Mouse (Mus musculus) stomach, embryonic 14.5 days (tissue): ENCODE results near the gene Kcnh5. TPM values are rescaled to one million over a fixed set of nuclear protein-coding genes. Genes with fewer than 3 reads are reported as not detected.

ENCODE experiments used
- ATAC-seq: fragments of 200-750 bp; cut with Nextera tagmentation; 2 replicates; pipeline ENCODE4 v1.8.0; 2017; ENCODE audit warnings: low read depth, moderate TSS enrichment; ENCODE audit not compliant: insufficient number of reproducible peaks, insufficient read depth, low FRiP score
- H3K27ac ChIP-seq: fragments of 300-500 bp; sonication (generic); 2 replicates; pipeline ENCODE4 v1.5.1; 2014; ENCODE audit warnings: mild to moderate bottlenecking, low read length, moderate library complexity, mixed read lengths
- H3K27me3 ChIP-seq: fragments of 300-500 bp; sonication (generic); 2 replicates; pipeline ENCODE4 v1.6.1; 2014; ENCODE audit warnings: low read length, control low read depth, mixed read lengths; ENCODE audit not compliant: control insufficient read depth, insufficient read depth
- H3K36me3 ChIP-seq: fragments of 300-500 bp; sonication (generic); 2 replicates; pipeline ENCODE4 v1.6.1; 2014; ENCODE audit warnings: mild to moderate bottlenecking, control low read depth, low read length, moderate library complexity, mixed read lengths; ENCODE audit not compliant: control insufficient read depth, insufficient read depth
- H3K4me1 ChIP-seq: fragments of 300-500 bp; sonication (generic); 2 replicates; pipeline ENCODE4 v1.6.1; 2014; ENCODE audit warnings: low read length, control low read depth, mixed read lengths; ENCODE audit not compliant: control insufficient read depth, insufficient read depth
- H3K4me2 ChIP-seq: fragments of 300-500 bp; sonication (generic); replicated peaks from 2 replicates; pipeline ENCODE4 v1.6.1; 2014; ENCODE audit warnings: low read depth, low read length, control low read depth
- H3K4me3 ChIP-seq: fragments of 300-500 bp; sonication (generic); 2 replicates; pipeline ENCODE4 v1.5.1; 2014; ENCODE audit warnings: low read depth, low read length, control low read depth
- H3K9ac ChIP-seq: fragments of 300-500 bp; sonication (generic); replicated peaks from 2 replicates; pipeline ENCODE4 v1.6.1; 2014; ENCODE audit warnings: low read depth, mild to moderate bottlenecking, control low read depth, low read length, moderate library complexity, mixed read lengths
- H3K9me3 ChIP-seq: fragments of 300-500 bp; sonication (generic); 2 replicates; pipeline ENCODE4 v1.6.1; 2016; ENCODE audit warnings: low read depth, low read length, control low read depth; ENCODE audit not compliant: control insufficient read depth
- WGBS: fragments of 180-500 bp; shearing (Covaris S2); extraction: QIAGEN DNeasy Blood & Tissue Kit; methylation state at CpG from one replicate; pipeline ENCODE4 v1.1.7; 2014; 5-methylcytosine and 5-hydroxymethylcytosine counted together
- polyA plus RNA-seq: library from polyadenylated mRNA; unstranded; fragments of >200 nt; fragmentation: Nextera tagmentation; extraction: Ambion mirVana; gene quantifications from 2 replicates; pipeline ENCODE4 v1.2.1, GENCODE M21; 2014

Kcnh5 gene
- polyA plus RNA-seq, 1 experiment from 2014 or later = 0.27 TPM

GRCm38 (mm10) chr12:74900777-74901176 is 276.4 kb downstream of the Kcnh5 start:
- ATAC-seq = no peak
- no peak overlapping the region for H3K9ac ChIP-seq
- no peaks in the 10 kb centered on the region for H3K9me3 ChIP-seq
- no peak overlapping the region for H3K4me3 ChIP-seq
- H3K27ac ChIP-seq = no peak overlapping the region
- H3K4me1 ChIP-seq = no peaks in the 10 kb centered on the region
- H3K27me3 ChIP-seq = no peaks in the 10 kb centered on the region
- H3K4me2 ChIP-seq = no peak overlapping the region
- no peaks in the 10 kb centered on the region for H3K36me3 ChIP-seq

GRCm38 (mm10) chr12:74899055-74899454 is 278.1 kb downstream of the Kcnh5 start:
- 94% methylated on average over 4 of the region's 4 CpGs for WGBS
- no peak for ATAC-seq
- H3K9ac ChIP-seq = no peak overlapping the region

GRCm38 (mm10) chr12:74898211-74898610 is 278.9 kb downstream of the Kcnh5 start:
- WGBS = 90% methylated on average over 9 of the region's 9 CpGs
- no peak for ATAC-seq
- Histone ChIP-seq H3K4me3 (no peak overlapping the region), H3K4me1 (no peaks in the 10 kb centered on the region), H3K27ac (no peak overlapping the region), H3K4me2 (no peak overlapping the region), H3K9me3 (no peaks in the 10 kb centered on the region), H3K27me3 (no peaks in the 10 kb centered on the region), H3K9ac (no peak overlapping the region), H3K36me3 (no peaks in the 10 kb centered on the region)

More at GRCm38 (mm10) chr12:74899055-74899454, 278.1 kb downstream of the Kcnh5 start:
- no peak overlapping the region for H3K27ac ChIP-seq
- no peak overlapping the region for H3K4me2 ChIP-seq
- H3K4me3 ChIP-seq = no peak overlapping the region
- H3K4me1 ChIP-seq = no peaks in the 10 kb centered on the region
- H3K9me3 ChIP-seq = no peaks in the 10 kb centered on the region
- H3K36me3 ChIP-seq = no peaks in the 10 kb centered on the region
- no peaks in the 10 kb centered on the region for H3K27me3 ChIP-seq

- no peak overlapping the region for H3K27ac ChIP-seq
- no peaks in the 10 kb centered on the region for H3K27me3 ChIP-seq
- no peak overlapping the region for H3K4me3 ChIP-seq
- no peaks in the 10 kb centered on the region for H3K36me3 ChIP-seq
- H3K9ac ChIP-seq = no peak overlapping the region
- H3K4me2 ChIP-seq = no peak overlapping the region
- H3K4me1 ChIP-seq = no peaks in the 10 kb centered on the region
- WGBS = 74% methylated on average over 11 of the region's 11 CpGs
- no peaks in the 10 kb centered on the region for H3K9me3 ChIP-seq
- no peak for ATAC-seq
Measured at GRCm38 (mm10) chr12:74894870-74895423, 282.2 kb downstream of the Kcnh5 start.

GRCm38 (mm10) chr12:74889419-74889818 is 287.7 kb downstream of the Kcnh5 start:
- H3K4me3 ChIP-seq = no peak overlapping the region
- H3K27ac ChIP-seq = no peak overlapping the region
- WGBS = 60% methylated on average over 3 of the region's 3 CpGs
- H3K27me3 ChIP-seq = no peaks in the 10 kb centered on the region
- no peak for ATAC-seq
- H3K9ac ChIP-seq = no peak overlapping the region
- H3K4me1 ChIP-seq = no peaks in the 10 kb centered on the region
- H3K4me2 ChIP-seq = no peak overlapping the region
- H3K36me3 ChIP-seq = no peaks in the 10 kb centered on the region
- no peaks in the 10 kb centered on the region for H3K9me3 ChIP-seq

- H3K4me1 ChIP-seq = no peaks in the 10 kb centered on the region
- H3K9ac ChIP-seq = no peak overlapping the region
- no peak overlapping the region for H3K4me2 ChIP-seq
- no peaks in the 10 kb centered on the region for H3K9me3 ChIP-seq
- 79% methylated on average over 1 of the region's 1 CpGs for WGBS
- no peak overlapping the region for H3K4me3 ChIP-seq
- H3K27ac ChIP-seq = no peak overlapping the region
- no peaks in the 10 kb centered on the region for H3K36me3 ChIP-seq
- H3K27me3 ChIP-seq = no peaks in the 10 kb centered on the region
- no peak for ATAC-seq
Measured at GRCm38 (mm10) chr12:74887064-74887463, 290.1 kb downstream of the Kcnh5 start.

- no peak overlapping the region for H3K4me3 ChIP-seq
- no peak for ATAC-seq
- WGBS = 84% methylated on average over 6 of the region's 6 CpGs
- no peaks in the 10 kb centered on the region for H3K9me3 ChIP-seq
- no peaks in the 10 kb centered on the region for H3K4me1 ChIP-seq
- no peaks in the 10 kb centered on the region for H3K27me3 ChIP-seq
- H3K9ac ChIP-seq = no peak overlapping the region
- H3K36me3 ChIP-seq = no peaks in the 10 kb centered on the region
- no peak overlapping the region for H3K4me2 ChIP-seq
- no peak overlapping the region for H3K27ac ChIP-seq
Measured at GRCm38 (mm10) chr12:74881344-74881743, 295.8 kb downstream of the Kcnh5 start.

GRCm38 (mm10) chr12:74855666-74856065 is 321.5 kb downstream of the Kcnh5 start:
- H3K9ac ChIP-seq = no peak overlapping the region
- no peaks in the 10 kb centered on the region for H3K36me3 ChIP-seq
- no peak overlapping the region for H3K4me2 ChIP-seq
- H3K9me3 ChIP-seq = no peaks in the 10 kb centered on the region
- H3K4me3 ChIP-seq = no peak overlapping the region
- no peaks in the 10 kb centered on the region for H3K27me3 ChIP-seq
- no peak for ATAC-seq
- H3K4me1 ChIP-seq = no peaks in the 10 kb centered on the region
- WGBS = 76% methylated on average over 2 of the region's 2 CpGs
- H3K27ac ChIP-seq = no peak overlapping the region

- H3K4me2 ChIP-seq = no peak overlapping the region
- no peak overlapping the region for H3K27ac ChIP-seq
- no peaks in the 10 kb centered on the region for H3K27me3 ChIP-seq
- H3K36me3 ChIP-seq = no peaks in the 10 kb centered on the region
- no peaks in the 10 kb centered on the region for H3K9me3 ChIP-seq
- WGBS = 91% methylated on average over 1 of the region's 1 CpGs
- no peaks in the 10 kb centered on the region for H3K4me1 ChIP-seq
- H3K4me3 ChIP-seq = no peak overlapping the region
- no peak for ATAC-seq
- H3K9ac ChIP-seq = no peak overlapping the region
Measured at GRCm38 (mm10) chr12:74854263-74854662, 322.9 kb downstream of the Kcnh5 start.
